Mouse (Mus musculus): Measurements from ENCODE around the gene Baz2b.

Baz2b gene

GRCm38 (mm10) chr2:60019546-60020250 is 189.9 kb downstream of the Baz2b start:
- DNase-seq (ENCODE audit: low read depth in 1 of 2, low spot score in 2 of 2) = peak in 1 of 2 experiments; percentile 3

- peak; percentile 36 to 50 for DNase-seq (ENCODE audit: low read depth in 1 of 2, low spot score in 2 of 2)
These were observed 190.7 kb downstream of the Baz2b start for GRCm38 (mm10) chr2:60018875-60019501.

- no peak for DNase-seq (ENCODE audit: low read depth in 1 of 2, low spot score in 2 of 2)
These were observed 198.1 kb downstream of the Baz2b start for GRCm38 (mm10) chr2:60011526-60011925.

GRCm38 (mm10) chr2:60003665-60004045 is 206.0 kb downstream of the Baz2b start:
- DNase-seq (ENCODE audit: low read depth in 1 of 2, low spot score in 2 of 2) = no peak

- no peak for DNase-seq (ENCODE audit: low read depth in 1 of 2, low spot score in 2 of 2)
These were observed 206.5 kb downstream of the Baz2b start for GRCm38 (mm10) chr2:60003038-60003664.

- DNase-seq (ENCODE audit: low read depth in 1 of 2, low spot score in 2 of 2) = no peak
These were observed 209.4 kb downstream of the Baz2b start for GRCm38 (mm10) chr2:60000268-60000667.

GRCm38 (mm10) chr2:59997479-59998228 is 212.0 kb downstream of the Baz2b start:
- DNase-seq (ENCODE audit: low read depth in 1 of 2, low spot score in 2 of 2) = no peak

GRCm38 (mm10) chr2:59996911-59997310 is 212.7 kb downstream of the Baz2b start:
- no peak for DNase-seq (ENCODE audit: low read depth in 1 of 2, low spot score in 2 of 2)

GRCm38 (mm10) chr2:59993190-59993535 is 216.5 kb downstream of the Baz2b start:
- no peak for DNase-seq (ENCODE audit: low read depth in 1 of 2, low spot score in 2 of 2)

GRCm38 (mm10) chr2:59992488-59993189 is 217.0 kb downstream of the Baz2b start:
- DNase-seq (ENCODE audit: low read depth in 1 of 2, low spot score in 2 of 2) = no peak

GRCm38 (mm10) chr2:59991775-59992174 is 217.9 kb downstream of the Baz2b start:
- DNase-seq (ENCODE audit: low read depth in 1 of 2, low spot score in 2 of 2) = no peak

GRCm38 (mm10) chr2:59987521-59987920 is 222.1 kb downstream of the Baz2b start:
- no peak for DNase-seq (ENCODE audit: low read depth in 1 of 2, low spot score in 2 of 2)

GRCm38 (mm10) chr2:59979488-59980220 is 230.0 kb downstream of the Baz2b start:
- DNase-seq (ENCODE audit: low read depth in 1 of 2, low spot score in 2 of 2) = no peak

GRCm38 (mm10) chr2:59976680-59977079 is 233.0 kb downstream of the Baz2b start:
- DNase-seq (ENCODE audit: low read depth in 1 of 2, low spot score in 2 of 2) = no peak

GRCm38 (mm10) chr2:59975772-59976171 is 233.9 kb downstream of the Baz2b start:
- DNase-seq (ENCODE audit: low read depth in 1 of 2, low spot score in 2 of 2) = no peak

- DNase-seq (ENCODE audit: low read depth in 1 of 2, low spot score in 2 of 2) = no peak
These were observed 235.7 kb downstream of the Baz2b start for GRCm38 (mm10) chr2:59973962-59974361.

GRCm38 (mm10) chr2:59973104-59973641 is 236.5 kb downstream of the Baz2b start:
- no peak for DNase-seq (ENCODE audit: low read depth in 1 of 2, low spot score in 2 of 2)

- no peak for DNase-seq (ENCODE audit: low read depth in 1 of 2, low spot score in 2 of 2)
These were observed 239.1 kb downstream of the Baz2b start for GRCm38 (mm10) chr2:59970511-59970910.

GRCm38 (mm10) chr2:59969099-59969498 is 240.5 kb downstream of the Baz2b start:
- DNase-seq (ENCODE audit: low read depth in 1 of 2, low spot score in 2 of 2) = no peak

- DNase-seq (ENCODE audit: low read depth in 1 of 2, low spot score in 2 of 2) = no peak
These were observed 241.0 kb downstream of the Baz2b start for GRCm38 (mm10) chr2:59968593-59968992.
